Mouse (Mus musculus) liver, postnatal 0 days (tissue): ENCODE measurements around the gene Ifna14. TPM values are rescaled to one million over a fixed set of nuclear protein-coding genes. Genes with fewer than 3 reads are reported as not detected.

ENCODE experiments used
- ATAC-seq: fragments of 200-750 bp; cut with Nextera tagmentation; 2 replicates; pipeline ENCODE4 v1.8.0; 2017; ENCODE audit warnings: mild to moderate bottlenecking, moderate library complexity
- DNase-seq: peaks from one replicate; pipeline ENCODE4 v3.0.0-alpha.2; 2016
- H3K27ac ChIP-seq: fragments of 300-500 bp; sonication (generic); 2 replicates; pipeline ENCODE4 v1.5.1; 2014; ENCODE audit warnings: antibody characterized with exemption, moderate library complexity, mild to moderate bottlenecking, low read depth
- H3K27me3 ChIP-seq: fragments of 300-500 bp; sonication (generic); 2 replicates; pipeline ENCODE4 v1.6.1; 2014; ENCODE audit warnings: low read length, control low read depth, mixed read lengths; ENCODE audit not compliant: insufficient read depth
- H3K36me3 ChIP-seq: fragments of 300-500 bp; sonication (generic); replicated peaks from 2 replicates; pipeline ENCODE4 v1.6.1; 2014; ENCODE audit warnings: mild to moderate bottlenecking, control low read depth, low read length, moderate library complexity, mixed read lengths; ENCODE audit not compliant: insufficient read depth
- H3K4me1 ChIP-seq: fragments of 300-500 bp; sonication (generic); 2 replicates; pipeline ENCODE4 v1.6.1; 2014; ENCODE audit warnings: antibody characterized with exemption, mild to moderate bottlenecking, control low read depth; ENCODE audit not compliant: insufficient read depth
- H3K4me2 ChIP-seq: fragments of 300-500 bp; sonication (generic); 2 replicates; pipeline ENCODE4 v1.6.1; 2014; ENCODE audit warnings: low read depth, mild to moderate bottlenecking, low read length, moderate library complexity, mixed read lengths
- H3K4me3 ChIP-seq: fragments of 300-500 bp; sonication (generic); 2 replicates; pipeline ENCODE4 v1.5.1; 2014; ENCODE audit warnings: low read depth, low read length
- H3K9ac ChIP-seq: fragments of 300-500 bp; sonication (generic); replicated peaks from 2 replicates; pipeline ENCODE4 v1.6.1; 2014; ENCODE audit warnings: mild to moderate bottlenecking, moderate library complexity
- H3K9me3 ChIP-seq: fragments of 300-500 bp; sonication (generic); 2 replicates; pipeline ENCODE4 v1.6.1; 2016; ENCODE audit warnings: mild to moderate bottlenecking, control low read depth, low read length, mixed read lengths
- CTCF ChIP-seq: sonication (generic); IDR thresholded peaks from 2 replicates; pipeline ENCODE4 v1.5.1; 2016; ENCODE audit warnings: antibody characterized with exemption, low read depth
- EP300 ChIP-seq: IDR thresholded peaks from 2 replicates; pipeline ENCODE4 v1.6.1; 2016; ENCODE audit warnings: antibody characterized with exemption, low read depth, mild to moderate bottlenecking
- WGBS: fragments of 180-500 bp; shearing (Covaris S2); extraction: QIAGEN DNeasy Blood & Tissue Kit; methylation state at CpG from one replicate; pipeline ENCODE4 v1.1.7; 2014; ENCODE audit not compliant: insufficient replicate concordance; 5-methylcytosine and 5-hydroxymethylcytosine counted together
- polyA plus RNA-seq: library from polyadenylated mRNA; unstranded; fragments of >200 nt; fragmentation: Nextera tagmentation; extraction: Ambion mirVana; gene quantifications from 2 replicates; pipeline ENCODE4 v1.2.1, GENCODE M21; 2015

Gene Ifna14
- polyA plus RNA-seq, 1 experiment from 2014 or later, result not detected

DNA sequence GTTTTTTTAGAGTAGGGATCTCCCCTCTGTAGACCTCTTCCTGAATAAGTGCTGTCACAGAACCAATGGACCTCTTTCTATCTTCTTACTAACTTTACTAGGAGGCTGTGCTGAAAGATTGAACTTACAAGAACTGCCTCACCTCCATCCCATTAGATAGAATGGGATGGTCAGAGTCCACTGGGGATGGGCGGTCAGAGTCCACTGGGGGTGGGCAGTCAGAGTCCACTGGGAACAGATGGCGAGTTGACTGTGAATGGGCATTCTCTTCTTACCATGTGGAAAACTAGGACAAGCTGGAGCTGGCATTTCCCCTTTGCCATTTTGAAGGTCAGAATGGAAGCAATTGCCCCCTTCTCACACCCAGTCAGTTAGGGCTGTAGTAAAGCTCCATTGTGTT, 38.1 kb downstream of the Ifna14 start:
- H3K27ac ChIP-seq, result peak overlapping the region; percentile 11
- H3K4me1 ChIP-seq, result peaks cover 8% of the 10 kb centered on the region
- no peaks in the 10 kb centered on the region for H3K9me3 ChIP-seq
- H3K27me3 ChIP-seq, result no peaks in the 10 kb centered on the region
- no peak overlapping the region for H3K9ac ChIP-seq
- WGBS, result 76% methylated on average over 2 of the region's 2 CpGs
- TF ChIP-seq CTCF, result no peak
- no peak for TF ChIP-seq EP300
- no peaks in the 10 kb centered on the region for H3K36me3 ChIP-seq
- peak; percentile 55 for DNase-seq
- no peak overlapping the region for H3K4me3 ChIP-seq
- H3K4me2 ChIP-seq, result no peak overlapping the region
- ATAC-seq, result peak; percentile 51

DNA sequence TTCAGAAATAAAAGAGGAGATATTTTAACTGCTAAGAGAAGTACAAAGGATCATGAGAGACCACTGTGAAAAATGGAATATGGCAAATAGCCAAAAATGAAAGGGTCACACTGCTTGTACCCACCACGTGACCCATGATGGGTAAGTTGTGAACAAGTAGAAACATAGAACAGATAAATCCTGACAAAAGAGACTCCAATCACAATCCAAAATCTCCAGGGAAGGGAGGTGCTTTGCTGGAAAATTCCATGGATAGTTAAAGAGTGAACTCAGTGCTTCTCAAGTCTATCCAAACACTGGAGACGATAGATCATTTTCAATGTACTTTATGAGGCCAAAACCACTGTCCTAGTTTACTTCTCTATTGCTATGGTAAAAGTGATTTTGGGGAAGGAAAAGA, 40.7 kb downstream of the Ifna14 start:
- no peaks in the 10 kb centered on the region; the same call in 1 of the 2 replicates for H3K4me1 ChIP-seq
- no peak overlapping the region for H3K4me2 ChIP-seq
- H3K4me3 ChIP-seq, result no peak overlapping the region
- no peak overlapping the region for H3K27ac ChIP-seq
- no peaks in the 10 kb centered on the region for H3K9me3 ChIP-seq
- TF ChIP-seq EP300 (no peak), CTCF (no peak)
- H3K27me3 ChIP-seq, result no peaks in the 10 kb centered on the region
- WGBS, result 75% methylated on average over 2 of the region's 2 CpGs
- H3K36me3 ChIP-seq, result no peaks in the 10 kb centered on the region
- DNase-seq, result no peak
- ATAC-seq, result no peak
- no peak overlapping the region for H3K9ac ChIP-seq

DNA sequence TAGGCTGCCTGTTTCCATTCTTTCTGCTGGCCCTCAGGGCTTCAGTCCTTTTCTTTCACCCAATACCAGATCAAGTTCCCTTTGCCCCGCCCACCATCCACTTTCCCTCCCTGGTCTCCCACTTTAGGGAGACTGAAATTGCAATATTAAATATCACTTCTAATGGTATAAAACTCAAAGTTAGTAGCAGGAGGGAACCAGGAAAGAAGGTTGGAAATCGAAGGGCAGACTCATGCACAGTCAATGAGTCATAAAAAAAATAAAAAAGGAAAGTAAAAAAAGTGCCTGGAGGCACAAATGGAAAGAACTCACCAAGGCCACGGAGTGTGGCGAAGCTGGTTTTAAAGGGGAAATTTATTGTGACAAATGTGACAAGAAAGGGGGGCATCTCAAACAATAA, 41.3 kb downstream of the Ifna14 start:
- TF ChIP-seq CTCF, result no peak
- TF ChIP-seq EP300, result no peak
- H3K4me3 ChIP-seq, result no peak overlapping the region
- H3K4me1 ChIP-seq, result no peaks in the 10 kb centered on the region; the same call in 1 of the 2 replicates
- H3K4me2 ChIP-seq, result no peak overlapping the region
- no peaks in the 10 kb centered on the region for H3K9me3 ChIP-seq
- DNase-seq, result no peak
- no peak overlapping the region for H3K9ac ChIP-seq
- no peak for ATAC-seq
- WGBS, result 76% methylated on average over 4 of the region's 4 CpGs
- no peaks in the 10 kb centered on the region for H3K36me3 ChIP-seq
- no peaks in the 10 kb centered on the region for H3K27me3 ChIP-seq
- no peak overlapping the region for H3K27ac ChIP-seq

DNA sequence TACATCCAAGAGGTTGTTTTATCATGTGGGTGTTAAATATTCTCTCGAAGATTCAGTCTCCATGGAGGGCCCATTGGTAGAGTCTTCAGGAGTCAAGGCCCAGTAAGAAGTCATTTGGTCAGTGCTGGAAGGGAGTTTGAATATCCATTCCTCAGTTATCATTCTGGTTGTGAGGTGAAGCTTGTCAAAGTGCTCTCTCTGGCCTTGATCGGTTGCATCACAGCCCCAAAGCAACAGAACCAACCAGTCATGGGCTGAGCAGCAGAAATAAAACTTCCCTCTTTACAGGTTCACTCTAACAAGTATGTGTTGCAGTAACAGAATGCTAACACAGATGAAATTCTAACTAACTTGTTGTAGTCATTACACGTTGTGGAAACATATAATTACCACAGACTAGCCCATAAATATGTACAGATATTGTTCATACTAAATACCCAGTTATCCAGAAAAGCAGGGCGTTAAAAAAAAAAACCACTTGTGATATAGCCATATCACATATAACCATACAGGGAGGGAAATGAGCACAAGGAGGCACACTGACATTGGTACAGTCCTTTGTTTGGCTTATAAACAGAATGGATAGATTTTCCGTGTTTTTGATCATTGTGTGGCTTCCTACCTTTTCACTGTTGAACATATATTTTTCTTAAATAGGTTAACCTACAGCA, 45.1 kb downstream of the Ifna14 start:
- Histone ChIP-seq H3K4me1 (no peaks in the 10 kb centered on the region), H3K4me3 (no peak overlapping the region), H3K9ac (no peak overlapping the region), H3K27ac (no peak overlapping the region), H3K36me3 (no peaks in the 10 kb centered on the region), H3K27me3 (0 out of 2 replicates have a peak, but pooled peaks cover 4% of the 10 kb centered on the region), H3K4me2 (no peak overlapping the region), H3K9me3 (no peaks in the 10 kb centered on the region)
- 64% methylated on average over 5 of the region's 5 CpGs for WGBS
- ATAC-seq, result no peak
- TF ChIP-seq CTCF (no peak), EP300 (no peak; the same call in 1 of the 2 replicates)
- no peak for DNase-seq

DNA sequence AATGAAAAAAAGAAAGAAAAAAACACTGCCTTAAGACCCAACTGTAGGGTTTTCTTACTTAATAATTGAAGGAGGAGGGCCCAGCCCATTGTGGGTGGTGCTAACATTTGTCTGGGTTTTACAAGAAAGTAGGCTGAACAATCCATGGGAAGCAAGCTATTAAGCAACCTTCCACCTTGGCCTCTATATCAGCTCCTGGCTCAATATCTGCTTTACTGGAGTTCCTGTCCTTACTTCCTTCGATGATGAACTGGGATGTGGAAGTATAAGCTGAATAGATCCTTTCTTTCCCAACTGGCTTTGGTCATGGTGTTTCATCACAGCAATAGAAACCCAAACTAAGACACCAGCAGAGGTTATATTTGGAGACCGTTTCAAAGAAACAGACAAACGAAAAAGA, 46.2 kb downstream of the Ifna14 start:
- ATAC-seq, result no peak
- H3K4me2 ChIP-seq, result no peak overlapping the region
- 0 out of 2 replicates have a peak, but pooled peaks cover 4% of the 10 kb centered on the region for H3K27me3 ChIP-seq
- DNase-seq, result no peak
- H3K4me3 ChIP-seq, result no peak overlapping the region
- H3K36me3 ChIP-seq, result no peaks in the 10 kb centered on the region
- no peak for TF ChIP-seq CTCF
- H3K9ac ChIP-seq, result no peak overlapping the region
- no peaks in the 10 kb centered on the region for H3K9me3 ChIP-seq
- no peak overlapping the region for H3K27ac ChIP-seq
- H3K4me1 ChIP-seq, result no peaks in the 10 kb centered on the region
- WGBS, result 70% methylated on average over 3 of the region's 3 CpGs

DNA sequence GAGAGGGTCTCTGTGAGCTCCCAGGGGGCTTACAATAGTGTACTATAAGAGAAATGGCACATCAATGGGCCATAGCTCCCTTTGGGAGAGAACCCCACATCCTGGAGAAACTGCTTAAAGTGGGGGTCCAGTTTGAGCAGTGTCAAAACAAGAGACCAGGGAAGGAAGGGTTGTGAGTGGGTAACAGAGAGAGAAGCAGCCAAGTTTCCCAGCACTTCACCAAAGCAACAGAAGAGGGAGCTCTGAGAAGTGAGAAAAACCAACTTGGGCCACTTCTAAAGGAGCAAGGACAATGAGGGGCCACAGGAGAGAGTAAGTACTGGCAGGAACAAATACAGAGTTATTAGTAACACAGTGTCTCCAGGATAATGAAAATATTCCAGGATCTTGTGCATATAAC, 48.4 kb downstream of the Ifna14 start:
- Histone ChIP-seq H3K4me1 (no peaks in the 10 kb centered on the region), H3K27ac (no peak overlapping the region), H3K4me2 (no peak overlapping the region), H3K36me3 (no peaks in the 10 kb centered on the region), H3K9ac (no peak overlapping the region), H3K9me3 (no peaks in the 10 kb centered on the region), H3K27me3 (0 out of 2 replicates have a peak, but pooled peaks cover 4% of the 10 kb centered on the region), H3K4me3 (no peak overlapping the region)
- TF ChIP-seq EP300 (no peak), CTCF (peak; percentile 70)
- DNase-seq, result no peak
- ATAC-seq, result no peak
